Mouse (Mus musculus) adrenal gland, postnatal 10 days (tissue): Measurements from ENCODE around the gene Myoz2. TPM values are rescaled to one million over a fixed set of nuclear protein-coding genes. Genes with fewer than 3 reads are reported as not detected.

Experiments
- DNase-seq: peaks from one replicate; pipeline ENCODE4 v3.0.0; 2021; ENCODE audit warnings: mixed read lengths
- microRNA-seq: library from miRNA; unstranded; fragments of <30 nt; microRNA quantifications from one replicate; pipeline ENCODE4 v1.2.0, GENCODE M21; 2021
- total RNA-seq, 2 experiments: library from RNA; stranded (reverse); gene quantifications; 2 replicates each; pipeline ENCODE4 v1.2.3; 2021

Gene Myoz2
- total RNA-seq, 2 experiments from 2014 or later, result 9.8 to 66.2 TPM

- DNase-seq, result no peak
Measured at GRCm38 (mm10) chr3:123007386-123007785, 27.4 kb downstream of the Myoz2 start.

GRCm38 (mm10) chr3:123001053-123001452 lies 33.8 kb downstream of the Myoz2 start:
- DNase-seq, result no peak

GRCm38 (mm10) chr3:122998511-122998910 lies 36.3 kb downstream of the Myoz2 start:
- DNase-seq, result no peak

- no peak for DNase-seq
Measured at GRCm38 (mm10) chr3:122996968-122997367, 37.8 kb downstream of the Myoz2 start.

GRCm38 (mm10) chr3:122986906-122987305 lies 47.9 kb downstream of the Myoz2 start:
- no peak for DNase-seq

- peak; percentile 76 for DNase-seq
Measured at GRCm38 (mm10) chr3:122986386-122986785, 48.4 kb downstream of the Myoz2 start.

GRCm38 (mm10) chr3:122985183-122985944 lies 49.5 kb downstream of the Myoz2 start:
- DNase-seq, result no peak

DNA sequence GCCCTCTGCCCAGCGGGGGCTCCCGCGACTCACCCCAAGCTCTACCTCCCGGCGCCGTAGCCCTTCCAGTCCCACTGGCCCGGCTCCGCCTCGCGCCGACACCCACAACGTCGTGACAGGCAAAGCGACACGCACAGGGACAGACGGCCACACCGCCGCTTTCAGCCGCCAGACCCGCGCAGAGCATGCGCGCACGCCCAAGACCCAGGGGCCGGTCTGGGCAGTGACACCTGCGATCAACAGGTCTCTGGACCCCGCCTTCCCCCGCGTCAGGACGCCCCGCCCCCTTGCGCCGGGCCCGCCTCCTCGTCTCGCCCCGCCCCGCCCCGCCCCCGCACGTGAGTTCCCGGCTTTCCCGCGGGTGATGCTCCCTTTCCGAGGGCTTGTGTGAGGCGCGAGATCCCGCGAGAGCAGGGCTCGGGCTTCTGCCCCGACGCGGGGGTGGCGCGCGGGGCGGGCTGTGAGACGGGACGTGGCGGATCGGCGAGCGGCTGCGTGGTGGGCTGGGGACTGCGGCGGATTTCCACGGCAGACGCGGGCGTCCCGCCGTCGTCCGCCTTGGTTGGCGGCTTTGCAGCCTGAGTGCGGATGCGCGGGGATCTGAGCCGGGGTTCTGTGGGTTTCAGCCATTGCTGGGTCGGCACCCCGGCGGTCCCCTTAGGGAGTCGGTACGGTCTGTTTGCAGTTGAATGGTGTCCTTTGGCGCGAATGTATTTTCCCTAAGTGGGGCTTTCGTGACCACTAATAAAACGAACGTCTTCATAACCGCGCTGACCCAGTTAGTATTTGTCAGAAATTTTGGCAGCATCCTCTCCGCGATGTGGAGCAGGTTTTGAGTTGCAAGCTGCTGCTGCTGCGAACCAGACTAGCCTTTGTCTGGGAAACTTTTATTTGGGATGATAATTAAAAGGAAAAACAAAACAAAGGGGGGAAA lies 50.3 kb downstream of the Myoz2 start, which contains the start of gene Usp53:
Usp53 (minus strand) TSS at position 262 of the 934 bp plus-strand sequence.
- DNase-seq, result peak; percentile 98

- DNase-seq, result no peak
Measured at GRCm38 (mm10) chr3:122983849-122984248, 51.0 kb downstream of the Myoz2 start.

DNA sequence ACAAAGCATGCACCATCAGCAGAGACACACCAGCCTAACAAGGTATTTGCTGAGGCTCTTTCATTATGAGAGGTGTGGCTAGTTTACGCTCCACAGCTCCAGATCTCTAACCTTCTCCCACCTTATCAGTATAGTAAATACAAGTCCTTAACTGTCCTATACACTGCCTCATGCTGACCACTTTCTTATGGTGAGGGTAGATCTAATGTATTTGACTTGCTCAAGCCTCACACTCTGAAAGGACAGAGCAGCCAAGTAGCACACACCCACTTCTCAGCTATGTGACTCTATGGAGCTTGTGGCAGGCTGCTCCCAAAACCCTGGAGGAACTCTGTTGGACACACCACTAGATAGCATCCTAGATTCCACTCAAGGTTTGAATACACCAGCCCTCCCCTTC lies 58.9 kb downstream of the Myoz2 start:
- no peak for DNase-seq

GRCm38 (mm10) chr3:122975363-122975762 lies 59.5 kb downstream of the Myoz2 start:
- no peak for DNase-seq

DNA sequence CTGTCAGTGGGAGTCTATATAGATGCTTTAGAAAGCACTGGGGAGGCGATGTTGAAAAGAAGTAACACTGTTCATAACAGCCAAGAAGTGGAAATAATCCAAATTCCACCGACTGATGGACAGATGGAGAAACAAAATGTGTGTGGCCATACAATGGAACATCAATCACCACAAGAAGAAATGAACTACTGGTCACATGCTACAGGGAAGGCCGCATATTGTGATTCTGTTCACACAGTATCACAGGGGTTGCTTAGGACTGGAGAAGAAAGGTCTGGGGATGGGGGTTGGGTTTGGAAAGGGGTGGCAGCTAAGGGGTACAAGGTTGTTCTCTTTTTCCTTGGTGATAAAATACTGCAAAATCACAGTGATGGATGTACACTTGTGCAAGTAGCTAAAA lies 60.0 kb downstream of the Myoz2 start:
- DNase-seq, result no peak

DNA sequence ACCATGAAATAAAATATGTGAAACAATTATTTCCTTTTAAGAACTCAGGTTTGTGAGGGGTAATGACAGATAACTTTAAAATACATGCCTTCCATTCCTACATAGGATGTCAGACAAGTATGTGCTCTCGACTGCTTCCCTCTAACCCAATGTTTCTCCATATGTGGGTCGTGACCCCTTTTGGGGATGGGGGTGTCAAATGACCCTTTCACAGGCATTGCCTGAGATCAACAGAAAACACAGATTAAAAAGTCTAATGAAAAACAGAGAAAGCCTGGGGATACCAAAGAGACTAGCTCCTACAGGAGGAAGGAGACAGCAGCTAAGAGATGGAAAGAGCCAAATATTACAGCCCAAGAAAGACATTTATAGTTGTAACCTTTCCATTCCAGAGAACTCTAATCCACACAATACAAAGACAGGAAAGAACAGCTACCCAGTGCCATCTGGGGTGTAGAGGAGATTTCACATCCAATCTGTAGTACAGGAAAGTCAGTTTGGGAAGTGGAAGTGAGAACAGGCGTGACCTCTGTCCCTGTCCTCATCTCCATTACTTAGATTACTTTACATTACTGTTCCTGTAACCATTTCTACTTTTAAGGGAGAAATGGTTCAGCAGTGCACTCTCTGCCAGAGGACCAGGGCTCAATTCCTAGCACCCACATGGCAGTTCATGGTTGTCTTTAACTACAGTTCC lies 62.5 kb downstream of the Myoz2 start:
- no peak for DNase-seq

DNA sequence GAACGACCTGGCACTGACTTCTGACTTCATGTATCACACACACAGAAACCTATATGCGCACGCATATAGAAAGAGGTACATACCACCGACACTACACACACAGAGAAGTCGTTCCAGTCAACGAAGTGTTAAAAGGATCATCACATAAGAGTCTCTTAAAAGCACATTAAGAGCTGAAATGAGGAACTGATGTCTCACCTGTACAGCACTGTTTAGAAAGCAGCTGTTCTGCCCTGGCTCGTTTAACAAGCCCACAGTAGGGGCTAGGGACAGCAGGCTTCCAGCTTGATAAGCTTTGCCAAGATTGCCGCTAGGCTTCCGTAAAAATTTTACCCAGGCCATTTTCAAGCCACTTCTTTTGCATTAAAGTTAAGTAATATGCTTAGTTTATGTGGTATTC lies 66.4 kb downstream of the Myoz2 start:
- DNase-seq, result no peak

DNA sequence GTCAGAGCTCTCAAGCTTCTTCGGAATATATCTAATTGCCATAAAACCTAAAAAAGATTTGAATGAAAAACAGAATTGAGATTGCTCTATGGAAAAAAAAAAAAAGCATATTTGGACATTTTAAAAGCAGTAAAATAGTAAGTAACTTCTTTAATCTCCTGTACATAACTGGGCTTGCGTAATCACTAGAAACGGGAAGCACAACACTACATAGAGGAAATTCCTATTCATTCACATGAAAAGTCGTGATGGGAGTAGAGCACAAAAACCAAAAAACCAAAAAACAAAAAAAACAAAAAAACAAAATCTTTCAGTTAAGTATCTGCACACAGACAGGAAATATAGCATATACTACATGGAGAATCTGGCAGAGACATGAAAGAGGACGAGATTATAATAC lies 70.5 kb downstream of the Myoz2 start:
- no peak for DNase-seq

Small RNA genes lying within 50 kb of the gene (microRNA-seq; reads per million reads assigned to microRNA genes)
- not detected for gene Gm22066

Other genes starting within 250 kb of the Myoz2 start
- 10 to 100 TPM in 1 of 2 experiments, 1 to 10 TPM in 1; 7.5 to 17.9 TPM for gene Fabp2, start 139.9 kb downstream of the Myoz2 start, total RNA-seq
- not detected for gene Gm10959, start 115.7 kb downstream of the Myoz2 start, total RNA-seq
- gene 1810037I17Rik, start 110.8 kb downstream of the Myoz2 start, total RNA-seq, result 10 to 100 TPM; 59.1 to 60.4 TPM
- 10 to 100 TPM; 19.7 to 24.0 TPM for gene Usp53, start 50.5 kb downstream of the Myoz2 start, total RNA-seq
- 10 to 100 TPM in 1 of 2 experiments, 1 to 10 TPM in 1; 9.2 to 20.7 TPM for gene Synpo2, start 201.1 kb upstream of the Myoz2 start, total RNA-seq
- gene Sec24d, start 232.4 kb upstream of the Myoz2 start, total RNA-seq, result 10 to 100 TPM; 67.3 to 84.2 TPM